Mouse (Mus musculus): Measurements from ENCODE around the gene Aipl1.

DNA sequence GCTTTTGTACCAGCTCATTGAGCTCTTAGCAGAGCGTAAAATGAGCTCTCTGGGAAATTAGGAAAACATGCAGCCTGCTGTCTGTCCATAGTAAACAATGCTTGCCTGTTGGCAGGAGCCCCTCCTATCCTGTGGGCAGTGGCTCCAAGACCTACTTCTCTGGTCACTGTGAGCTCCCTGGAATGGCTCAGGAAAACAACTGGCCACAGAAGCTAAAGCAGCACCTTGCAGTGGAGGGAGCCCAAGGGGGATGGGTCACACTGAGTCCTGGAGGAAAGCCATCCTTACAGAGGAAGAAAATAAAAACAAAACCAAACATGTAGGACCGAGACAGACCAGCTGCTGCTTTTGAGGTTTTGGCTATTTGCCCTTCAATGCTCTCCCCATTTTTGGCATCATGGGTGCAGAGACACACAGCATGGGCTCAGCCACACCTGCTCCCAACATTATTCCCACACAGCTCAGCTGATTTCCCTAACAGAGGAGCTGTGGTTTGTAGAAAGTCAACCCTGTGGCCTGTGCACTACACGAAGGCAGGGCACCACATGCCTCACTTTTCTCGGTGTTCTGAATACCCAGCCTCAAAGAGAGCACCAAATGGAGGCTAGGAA, 52.1 kb downstream of the Aipl1 start:
- no peak for TF ChIP-seq CTCF (conservative IDR thresholded peaks at IDR 0.05; ENCODE audit: insufficient read depth, insufficient read length, low read depth, low read length)
- TF ChIP-seq POLR2A (IDR thresholded peaks at IDR 0.05; ENCODE audit: low read depth, low read length) = no peak
